Mouse (Mus musculus): Measurements from ENCODE around the gene Lrig3. TPM values are rescaled to one million over a fixed set of nuclear protein-coding genes. Genes with fewer than 3 reads are reported as not detected.

Lrig3 gene
- total RNA-seq, 1 experiment from 2014 or later: 5.4 TPM

- DNase-seq: no peak
Measured at GRCm38 (mm10) chr10:126002081-126002755, 36.2 kb downstream of the Lrig3 start.

GRCm38 (mm10) chr10:126002818-126003506 is 37.0 kb downstream of the Lrig3 start:
- DNase-seq: no peak

- DNase-seq: no peak
Measured at GRCm38 (mm10) chr10:126003857-126004256, 37.9 kb downstream of the Lrig3 start.

GRCm38 (mm10) chr10:126013667-126014066 is 47.7 kb downstream of the Lrig3 start:
- no peak for DNase-seq

- DNase-seq: no peak
Measured at GRCm38 (mm10) chr10:126014673-126015072, 48.7 kb downstream of the Lrig3 start.

- no peak for DNase-seq
Measured at GRCm38 (mm10) chr10:126015644-126016043, 49.7 kb downstream of the Lrig3 start.

GRCm38 (mm10) chr10:126019350-126019991 is 53.5 kb downstream of the Lrig3 start:
- DNase-seq: no peak

GRCm38 (mm10) chr10:126028574-126029440 is 62.8 kb downstream of the Lrig3 start:
- DNase-seq: no peak

- no peak for DNase-seq
Measured at GRCm38 (mm10) chr10:126029441-126030114, 63.6 kb downstream of the Lrig3 start.

GRCm38 (mm10) chr10:126056881-126057280 is 90.9 kb downstream of the Lrig3 start:
- DNase-seq: no peak

- DNase-seq: no peak
Measured at GRCm38 (mm10) chr10:126062812-126063211, 96.8 kb downstream of the Lrig3 start.

Small RNA genes lying within 50 kb of the gene (microRNA-seq; reads per million reads assigned to microRNA genes)
- gene Gm22183: 0 reads per million in 2 experiments
